Mouse (Mus musculus) MN1 (cell line): ENCODE data around the gene Rb1.
A peak's percentile ranks its signal among the peaks of the same experiment; 100 is the strongest.

ENCODE experiments used
- DNase-seq: peaks from one replicate; pipeline ENCODE4 v3.0.0-alpha.2; 2016; ENCODE audit warnings: low spot score

Rb1 gene

DNA sequence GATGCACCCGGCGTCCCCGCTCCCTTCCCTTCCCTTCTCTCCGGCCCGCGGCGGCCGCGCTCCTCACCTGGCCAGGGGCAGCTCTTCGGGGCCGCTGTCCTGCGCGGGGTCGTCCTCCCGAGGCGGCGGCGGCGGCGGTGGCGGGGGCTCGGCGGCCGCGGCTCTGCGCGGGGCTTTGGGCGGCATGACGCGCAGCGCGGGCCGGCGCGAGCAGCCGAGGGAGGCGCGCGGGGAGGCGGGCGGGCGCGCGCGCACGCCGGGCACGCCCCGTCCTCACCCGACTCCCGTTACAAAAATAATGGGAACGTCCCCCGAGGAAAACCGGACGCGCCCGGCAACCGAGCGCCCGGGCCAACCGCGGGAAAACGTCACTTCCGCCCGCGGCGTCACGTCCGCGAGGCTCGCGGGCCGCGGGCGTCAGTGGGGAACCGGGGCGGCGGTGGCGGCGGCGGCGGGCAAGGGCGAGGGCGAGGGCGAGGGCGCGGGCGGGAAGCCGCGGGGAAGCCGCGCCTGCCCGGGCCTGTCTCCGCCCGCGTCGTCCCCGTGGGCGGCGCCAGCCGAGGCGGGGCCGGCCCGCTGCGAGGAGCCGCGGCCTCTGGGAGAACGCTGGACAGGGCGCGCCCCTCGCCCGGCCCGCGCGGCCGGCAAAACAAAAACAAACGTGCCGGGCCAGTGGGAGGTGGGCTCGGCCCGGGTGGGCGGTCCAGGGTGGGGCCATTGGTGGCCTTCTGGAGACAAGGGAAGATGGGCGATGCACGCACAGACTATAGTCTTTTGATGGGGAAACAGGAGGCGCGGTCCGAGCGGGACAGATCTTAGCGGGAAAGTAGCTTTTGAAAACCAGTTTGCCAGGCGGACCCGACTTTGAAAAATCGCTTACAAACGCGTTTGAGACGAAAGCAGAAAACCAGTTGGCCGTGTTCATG, at the start of gene Rb1:
Gene Rb1 (minus strand): TSS at position 367 of the 926 bp plus-strand sequence.
- peak; percentile 85 for DNase-seq

DNA sequence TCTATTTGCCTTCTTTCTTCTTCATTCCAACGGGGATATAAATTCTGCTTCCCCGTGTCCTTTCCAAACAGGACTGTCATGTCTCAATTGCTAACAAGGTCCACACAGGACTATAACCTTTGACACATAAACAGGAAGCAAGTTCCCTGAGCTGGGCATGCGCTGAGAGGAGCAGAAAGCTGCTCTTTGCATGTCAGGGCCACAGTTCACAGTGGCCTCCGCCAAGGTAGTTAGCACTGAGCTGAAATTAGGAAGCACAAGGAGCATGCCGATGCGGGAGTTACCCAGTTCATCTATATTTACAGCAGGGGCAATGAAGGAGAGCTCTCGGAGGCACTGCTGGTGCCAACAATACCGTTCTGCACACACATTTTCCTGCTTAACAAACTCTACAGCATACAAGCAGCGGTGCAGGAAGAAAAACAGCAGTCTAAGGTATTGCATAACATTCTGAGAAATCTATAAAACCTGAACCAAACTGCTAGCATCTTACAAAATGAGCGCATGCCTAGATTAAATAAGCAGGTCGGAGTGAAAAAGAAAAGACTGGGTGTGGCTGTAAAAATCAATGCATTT, 48.8 kb upstream of the Rb1 start:
- DNase-seq = no peak

DNA sequence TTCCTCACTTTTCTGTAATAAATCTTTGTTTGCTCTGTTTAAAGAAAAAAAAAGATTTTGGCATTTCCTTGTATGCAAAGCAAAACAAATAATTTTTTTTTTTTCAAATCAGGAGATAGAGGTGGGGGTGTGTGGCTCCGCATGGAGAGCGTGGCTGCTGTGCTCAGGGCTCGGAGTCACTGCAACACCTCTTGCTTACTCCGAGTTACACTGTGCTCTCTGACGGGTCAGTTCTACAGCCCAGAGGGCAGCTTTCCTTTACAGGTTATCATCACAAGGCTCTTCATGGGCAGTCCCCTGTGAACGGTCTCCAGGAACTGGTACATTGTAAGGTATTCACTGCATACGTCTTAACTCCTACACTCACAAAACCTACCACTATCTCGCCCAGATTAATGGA, 48.0 kb upstream of the Rb1 start:
- DNase-seq = no peak

DNA sequence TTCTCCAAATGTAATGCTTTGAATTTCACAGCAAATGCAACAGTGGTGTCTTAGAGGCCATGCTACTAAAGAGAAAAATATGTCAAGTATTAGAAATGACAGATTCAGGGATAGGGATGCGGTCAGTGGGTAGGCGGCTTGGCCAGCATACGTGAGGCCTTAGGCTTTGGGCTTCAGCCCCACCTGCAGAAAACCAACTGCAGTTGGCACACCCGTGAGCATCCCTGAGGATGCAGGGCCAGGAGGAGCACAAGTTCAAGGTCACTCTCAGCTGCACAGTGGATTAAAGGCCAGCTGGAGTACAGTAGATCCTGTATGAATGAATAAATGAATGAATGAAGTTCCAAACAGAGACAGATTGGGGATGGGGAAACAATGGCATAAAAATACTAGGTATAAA, 47.4 kb upstream of the Rb1 start:
- no peak for DNase-seq

DNA sequence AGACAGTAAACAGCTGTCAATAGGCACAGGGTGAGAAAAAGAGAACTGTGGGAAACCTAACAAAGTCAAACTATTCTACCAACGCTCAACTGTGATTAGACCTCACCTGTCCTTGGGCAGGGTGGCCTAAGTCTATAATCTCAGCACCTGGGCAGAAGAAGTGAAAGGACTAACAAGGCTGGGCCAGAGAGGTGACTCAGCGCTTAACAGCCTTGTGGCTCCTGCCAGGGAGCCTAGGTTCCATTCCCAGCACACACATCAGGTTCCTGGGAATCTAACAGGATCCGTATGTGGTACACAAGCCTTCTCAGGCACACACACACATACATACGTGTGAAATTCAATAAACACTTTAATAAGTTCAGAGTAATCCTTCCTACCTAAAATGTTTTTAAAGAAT, 46.0 kb upstream of the Rb1 start:
- DNase-seq = no peak

DNA sequence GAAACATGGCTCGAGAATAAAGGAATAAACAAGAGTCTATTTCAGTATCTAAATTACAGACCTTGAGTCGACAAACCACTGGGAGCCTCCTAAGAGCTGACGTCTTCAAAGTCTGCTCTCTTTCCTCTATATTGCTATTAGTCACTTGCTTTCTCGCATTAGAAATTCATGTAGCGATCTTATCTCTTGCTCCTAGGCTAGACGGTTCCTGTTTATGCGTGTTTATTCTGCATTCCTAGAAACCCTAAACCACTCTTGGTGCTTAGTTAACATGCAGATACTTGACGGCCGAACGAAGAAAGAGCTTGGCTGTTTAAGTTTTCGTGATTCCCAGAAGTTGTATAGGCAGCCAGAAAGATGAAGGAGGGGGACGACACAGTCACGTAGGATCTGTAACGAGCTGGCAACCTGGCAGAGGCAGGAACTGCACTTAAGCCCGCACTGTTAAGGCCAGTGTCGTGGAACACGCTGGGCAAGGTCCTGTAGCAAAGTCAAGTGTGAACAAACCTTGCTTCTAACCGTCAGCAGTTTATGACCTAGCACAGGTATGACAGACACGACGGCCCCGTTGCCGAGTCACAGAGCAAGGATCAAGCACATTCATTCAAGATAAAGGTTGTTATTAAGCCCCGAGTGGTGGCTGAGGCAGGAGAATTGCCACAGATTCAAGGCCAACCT, 45.2 kb upstream of the Rb1 start:
- DNase-seq = no peak

DNA sequence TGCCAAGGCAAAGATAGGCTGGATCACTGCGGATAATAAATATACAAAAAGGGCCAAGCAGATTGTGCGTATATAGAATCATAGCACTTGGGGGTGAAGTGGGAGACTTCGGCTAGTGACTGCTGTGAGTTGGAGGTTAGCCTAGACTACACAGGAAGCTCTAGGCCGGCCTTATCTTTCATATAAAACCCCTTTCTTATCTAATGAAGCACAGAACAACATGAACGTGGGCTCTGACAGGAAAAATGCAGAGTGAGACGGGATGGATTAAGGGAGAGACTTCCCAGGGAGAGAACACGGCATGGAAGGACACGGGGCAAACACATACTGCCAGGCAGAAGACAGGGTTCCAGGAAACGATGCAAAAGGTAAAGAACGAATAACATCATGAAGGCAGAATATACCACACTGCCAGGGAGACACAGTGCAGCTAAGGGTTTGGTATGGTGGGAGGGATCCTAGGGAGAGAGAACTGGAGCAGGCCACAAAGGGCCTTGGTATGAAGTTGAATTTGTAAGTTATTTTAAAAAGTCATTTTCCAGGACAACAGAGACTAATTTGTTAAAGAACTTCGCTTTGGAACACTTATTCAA, 44.6 kb upstream of the Rb1 start:
- no peak for DNase-seq

DNA sequence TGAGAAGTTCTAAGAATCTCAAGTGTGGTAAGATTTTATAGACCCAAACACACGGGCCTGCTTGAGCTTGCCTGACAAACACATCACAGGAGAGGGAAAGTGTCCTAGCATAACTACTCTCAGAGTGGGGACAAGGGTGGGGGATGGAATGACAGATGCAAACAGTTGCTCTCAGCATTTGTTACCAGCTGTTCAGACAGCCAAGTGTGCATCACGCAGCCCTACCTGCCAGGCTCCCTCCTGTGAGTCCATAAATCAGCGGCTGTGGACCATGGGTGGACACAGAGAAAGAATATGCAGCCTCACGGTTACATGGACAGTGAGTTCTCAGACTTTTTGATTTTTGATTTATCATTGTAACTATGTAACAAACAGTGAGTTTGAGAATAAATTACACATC, 44.0 kb upstream of the Rb1 start:
- DNase-seq = no peak

DNA sequence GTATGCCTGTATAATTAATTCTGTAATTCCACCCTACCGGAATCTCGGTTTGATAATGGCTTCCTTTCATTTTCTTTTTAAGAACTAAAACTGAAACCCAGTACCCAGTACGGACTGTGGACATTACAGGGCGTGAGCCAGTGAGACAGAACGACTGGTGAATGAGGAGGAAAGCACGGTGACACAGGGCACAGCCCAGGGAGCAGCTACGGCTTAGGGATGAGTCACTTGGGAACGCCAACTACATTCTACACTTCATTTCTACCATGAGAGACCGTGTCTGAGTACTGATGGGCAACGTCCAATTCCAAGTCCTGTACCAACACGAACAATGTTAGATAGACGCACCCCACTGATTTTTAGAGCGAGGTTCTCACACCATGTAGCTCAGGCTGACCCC, 43.3 kb upstream of the Rb1 start:
- no peak for DNase-seq

DNA sequence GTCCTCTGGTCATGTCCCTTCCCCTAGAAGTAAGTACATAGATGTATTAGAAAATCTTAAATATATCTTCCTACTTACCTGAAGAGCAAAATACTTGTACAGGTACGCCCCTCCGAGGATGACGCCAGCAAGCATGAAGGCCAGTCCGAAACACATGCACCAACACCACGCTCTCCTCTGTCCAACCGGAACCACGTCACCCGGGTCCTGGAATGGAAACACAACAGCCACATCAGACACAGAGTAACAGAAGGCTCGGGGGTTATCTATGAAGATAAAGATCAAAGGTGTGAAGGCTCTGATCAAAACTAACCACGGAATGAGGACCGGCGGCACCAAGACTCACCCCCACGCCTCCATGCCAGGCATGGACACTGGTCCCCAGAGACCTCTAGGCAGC, 42.6 kb upstream of the Rb1 start:
- no peak for DNase-seq

DNA sequence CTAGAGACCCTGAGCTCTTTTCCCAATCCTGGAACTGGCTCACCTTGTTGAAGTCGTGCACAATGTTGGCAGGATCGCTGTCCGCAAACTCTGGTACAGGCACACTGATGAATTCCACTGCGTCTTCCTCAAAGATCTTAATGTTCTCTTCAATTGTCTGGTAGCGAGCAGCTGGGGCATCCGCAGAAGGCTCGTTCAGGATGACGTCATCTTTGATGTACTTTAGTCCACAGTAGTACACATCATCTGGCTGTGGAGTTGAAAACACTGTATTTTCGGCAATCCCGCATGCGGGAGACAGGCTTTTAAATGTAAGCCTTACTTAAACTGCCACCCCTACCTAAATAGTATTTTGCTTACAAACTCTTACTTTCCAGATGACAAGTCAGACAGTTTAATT, 40.7 kb upstream of the Rb1 start:
- no peak for DNase-seq

DNA sequence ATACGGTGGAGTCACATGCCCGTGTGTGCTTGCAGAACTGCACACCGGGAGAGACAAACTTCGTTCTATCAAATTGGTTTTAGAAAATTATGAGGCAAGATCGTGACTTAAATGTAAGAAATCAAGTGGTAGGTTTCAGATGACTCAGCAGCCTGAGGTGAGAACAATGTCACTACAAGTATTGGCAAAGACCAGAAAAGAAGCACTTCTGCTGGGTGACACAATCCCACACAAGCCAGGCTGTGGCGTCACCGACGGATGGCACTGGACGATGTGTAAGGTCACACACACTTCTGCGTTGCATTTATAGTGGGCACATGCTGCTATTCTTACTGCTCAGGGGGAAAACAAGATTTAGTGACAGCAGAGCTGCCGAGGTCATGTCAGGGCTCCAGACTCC, 38.2 kb upstream of the Rb1 start:
- DNase-seq = no peak

DNA sequence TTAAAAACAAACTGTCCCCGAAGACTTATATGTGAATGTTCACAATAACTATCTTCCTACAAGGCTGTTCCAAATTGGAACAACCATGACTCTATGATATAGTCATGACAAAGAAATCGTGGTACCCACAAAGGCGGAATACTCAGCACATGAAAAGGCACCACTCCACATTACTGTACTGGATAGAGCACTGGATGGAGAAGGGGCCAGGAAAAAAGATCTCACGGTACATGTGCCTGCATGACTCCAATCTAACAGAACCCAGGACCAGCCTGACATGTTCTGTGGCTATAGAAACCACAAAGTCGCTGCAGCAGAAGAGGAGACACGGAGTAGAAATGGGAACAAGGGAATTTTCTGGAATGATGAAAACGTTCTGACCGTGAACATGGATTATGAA, 29.1 kb upstream of the Rb1 start:
- DNase-seq = no peak

DNA sequence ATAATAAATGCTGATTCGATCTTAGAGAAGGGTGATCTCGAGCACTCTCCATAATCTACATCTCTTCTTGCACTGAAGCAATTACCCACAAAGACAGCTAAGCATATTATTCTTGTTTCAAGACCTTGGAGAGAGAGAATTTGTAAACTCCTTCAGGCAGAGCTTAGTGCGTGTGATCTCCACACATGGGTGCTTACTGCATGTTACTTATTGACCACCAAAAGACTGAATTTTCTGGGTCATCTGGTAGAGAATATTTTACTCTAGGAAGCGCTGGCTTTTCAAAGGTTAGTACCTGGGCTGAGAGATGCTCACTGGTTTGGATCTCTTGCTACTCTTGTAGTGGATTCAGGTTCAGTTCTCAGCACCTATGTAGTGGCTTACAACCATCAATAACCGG, 25.5 kb upstream of the Rb1 start:
- DNase-seq = no peak

DNA sequence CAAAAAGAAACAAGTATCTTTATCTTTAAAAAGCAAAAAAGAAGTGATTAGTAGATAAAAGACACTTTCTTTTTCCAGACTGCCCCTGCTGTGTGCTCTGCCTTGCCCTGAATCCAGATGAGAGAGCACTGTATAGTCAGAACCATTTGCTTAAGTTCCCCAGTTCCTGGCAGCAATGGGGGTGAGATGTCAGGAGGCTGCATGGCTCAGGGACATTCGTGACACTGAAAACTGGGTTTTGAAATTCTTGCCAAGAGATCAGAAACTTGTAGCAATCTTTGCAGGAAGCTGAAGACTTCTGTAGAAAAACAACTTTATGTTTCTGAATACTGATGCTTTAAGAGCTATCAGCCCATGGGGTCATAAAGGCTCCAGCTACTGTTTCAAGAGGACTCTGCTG, 24.4 kb upstream of the Rb1 start:
- no peak for DNase-seq

DNA sequence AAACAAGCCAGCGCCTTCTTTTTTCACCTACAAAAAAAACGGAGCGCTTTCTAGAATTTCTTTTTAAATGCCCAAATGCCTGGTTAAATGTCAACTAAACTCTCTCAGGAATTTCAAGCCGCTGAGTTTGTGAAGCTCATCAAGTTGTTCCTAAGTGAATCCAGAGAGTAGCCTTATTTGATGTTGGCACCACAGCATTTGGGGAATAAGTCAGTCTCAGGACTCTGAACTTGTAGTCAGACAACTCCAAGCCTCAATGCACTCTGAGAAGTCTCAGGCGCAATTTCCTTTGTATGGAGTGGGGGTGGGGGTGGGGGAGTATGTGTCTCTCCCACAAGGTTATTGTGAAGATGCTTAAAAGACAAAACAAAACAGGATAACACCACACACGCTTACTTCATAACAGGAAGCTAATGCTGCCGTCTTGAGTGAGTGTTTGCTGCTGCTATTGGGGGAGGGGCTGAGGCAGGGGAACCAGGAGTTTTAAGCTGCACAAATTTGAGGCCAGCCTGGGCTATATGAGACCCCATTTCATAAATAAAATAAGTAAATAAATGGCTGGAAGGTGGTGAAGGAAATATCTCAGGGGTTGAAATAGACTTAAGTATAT, 23.5 kb upstream of the Rb1 start:
- DNase-seq = no peak

DNA sequence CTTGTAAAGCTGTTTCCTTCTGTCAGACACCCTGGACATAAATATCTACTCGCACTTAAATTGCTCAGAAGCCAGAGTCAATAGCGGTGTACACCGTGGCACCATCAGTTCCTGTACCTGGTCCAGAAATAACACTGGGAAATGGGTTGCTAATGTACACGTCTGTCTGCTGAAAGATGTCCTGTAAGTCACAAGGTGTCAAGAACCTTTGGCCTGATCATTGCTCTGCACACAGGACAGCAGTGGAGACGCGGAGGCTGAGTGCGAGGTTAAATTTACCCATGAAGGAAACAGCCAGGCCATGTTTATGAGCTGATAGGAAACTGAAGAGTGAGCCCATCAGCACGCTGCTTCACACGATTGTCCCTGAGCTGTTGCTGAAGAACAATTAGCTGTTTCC, 21.7 kb upstream of the Rb1 start:
- no peak for DNase-seq

DNA sequence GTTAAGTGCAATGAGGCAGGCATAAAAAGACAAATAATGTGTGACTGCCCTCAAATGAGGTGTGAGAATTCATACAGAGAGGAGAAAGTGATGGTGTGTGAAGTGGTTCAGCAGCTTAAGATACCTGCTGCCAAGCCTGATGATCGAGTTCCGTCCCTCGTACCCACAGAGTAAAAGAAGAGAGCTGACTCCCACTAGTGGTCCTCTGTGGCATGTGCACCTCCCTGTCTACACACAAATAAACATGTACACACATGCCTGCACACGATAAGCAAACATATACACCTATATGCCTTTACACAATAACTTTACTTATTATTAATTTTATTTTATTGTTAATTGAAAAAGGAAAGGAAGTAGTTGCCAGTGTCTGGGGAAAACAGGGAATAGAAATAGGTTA, 20.0 kb upstream of the Rb1 start:
- no peak for DNase-seq

DNA sequence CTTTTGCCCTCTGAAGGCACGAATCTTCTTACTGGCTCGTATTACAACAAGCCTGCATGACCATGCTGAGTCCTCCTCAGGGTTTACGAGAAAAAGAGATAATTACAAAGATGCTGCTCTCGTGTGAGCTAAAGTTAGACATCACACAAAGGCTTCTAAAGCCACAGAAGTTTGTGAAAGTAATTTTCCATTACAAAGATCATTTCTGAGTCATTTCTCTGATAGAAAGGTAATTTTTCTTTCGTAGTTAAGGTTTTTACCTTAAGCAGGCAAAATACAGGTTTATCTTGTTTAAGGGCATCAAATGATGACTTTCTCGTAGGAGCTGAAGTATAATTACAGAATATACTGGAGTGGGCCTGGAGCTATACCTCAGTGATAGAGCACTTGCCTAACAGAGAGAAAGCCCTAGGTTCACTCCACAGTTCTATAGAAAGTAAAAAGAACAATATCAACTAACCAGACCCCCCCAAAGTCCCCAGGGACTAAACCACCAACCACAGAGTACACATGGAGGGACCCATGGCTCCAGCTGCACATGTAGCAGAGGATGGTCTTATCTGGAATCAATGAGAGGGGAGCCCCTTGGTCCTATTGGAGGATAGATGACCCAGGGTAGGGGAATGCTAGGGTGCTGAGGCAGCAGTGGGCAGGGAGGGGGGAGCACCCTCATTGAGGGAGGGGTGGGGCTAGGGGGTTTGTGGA, 14.6 kb upstream of the Rb1 start:
- DNase-seq = no peak

DNA sequence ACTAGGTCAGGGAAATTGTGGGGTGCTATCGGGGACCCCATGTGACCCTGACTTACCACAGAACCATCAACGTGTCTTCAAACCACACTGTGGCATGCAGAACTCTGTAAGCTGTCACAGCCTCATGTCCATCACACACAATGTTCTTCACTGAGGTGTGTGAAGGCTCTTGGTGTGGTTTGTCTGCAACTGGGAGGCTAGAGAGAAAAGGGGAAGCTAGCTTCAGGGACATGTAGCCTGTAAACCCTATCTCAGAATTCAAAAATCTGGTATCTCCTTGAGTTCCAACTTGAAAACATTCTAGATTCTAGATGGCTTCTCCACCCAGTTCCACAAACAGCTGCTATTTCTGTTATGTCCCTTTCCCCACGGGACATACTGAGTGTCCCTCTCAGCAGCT, 14.0 kb upstream of the Rb1 start:
- no peak for DNase-seq

DNA sequence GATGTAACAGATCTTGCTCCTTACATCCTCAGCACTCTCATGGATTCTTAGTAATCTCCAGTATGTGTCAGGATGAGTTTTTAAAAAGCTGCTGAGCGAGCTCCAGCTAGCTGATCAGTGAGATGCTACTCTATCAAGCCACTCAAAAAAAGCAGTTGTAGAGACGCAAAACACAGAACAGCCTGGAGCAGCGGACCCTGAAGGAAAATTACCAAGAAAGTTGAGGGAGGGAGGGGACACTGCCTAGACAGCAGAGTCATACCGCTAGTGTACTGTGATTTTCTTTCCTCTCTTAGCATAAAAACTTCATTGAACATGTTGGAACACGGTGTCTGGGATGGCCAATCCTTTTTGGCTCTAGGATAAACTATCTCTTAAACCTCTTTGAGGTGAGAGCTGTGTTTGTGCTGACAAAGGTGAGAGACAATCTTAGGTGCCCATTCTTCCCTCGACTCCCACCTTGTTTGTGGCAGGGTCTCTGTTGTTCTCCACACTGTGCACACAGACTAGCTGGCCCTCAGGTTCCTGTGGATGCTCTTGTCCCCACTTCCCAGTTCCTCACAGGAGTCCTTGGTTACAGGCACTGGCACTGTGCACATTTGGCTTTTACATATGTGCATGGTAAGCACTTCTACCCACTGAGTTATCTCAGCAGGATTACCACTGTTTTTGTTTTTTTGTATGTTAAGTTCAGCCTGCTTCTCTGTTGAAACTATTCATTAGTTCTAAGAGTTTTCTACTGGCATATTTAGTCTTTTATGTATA, 10.9 kb upstream of the Rb1 start:
- no peak for DNase-seq
